Mouse (Mus musculus): Measurements from ENCODE around the gene Cab39.
A peak's percentile ranks its signal among the peaks of the same experiment; 100 is the strongest.

Gene Cab39

GRCm38 (mm10) chr1:85845476-85845875 is 52.2 kb downstream of the Cab39 start:
- DNase-seq (ENCODE audit: low read depth, low spot score) = no peak

- no peak for DNase-seq (ENCODE audit: low read depth, low spot score)
Measured at GRCm38 (mm10) chr1:85849016-85849415, 55.8 kb downstream of the Cab39 start.

GRCm38 (mm10) chr1:85850851-85851250 is 57.6 kb downstream of the Cab39 start:
- no peak for DNase-seq (ENCODE audit: low read depth, low spot score)

GRCm38 (mm10) chr1:85852996-85853689 is 59.9 kb downstream of the Cab39 start:
- peak; percentile 62 for DNase-seq (ENCODE audit: low read depth, low spot score)

- no peak for DNase-seq (ENCODE audit: low read depth, low spot score)
Measured at GRCm38 (mm10) chr1:85853865-85854264, 60.6 kb downstream of the Cab39 start.

- no peak for DNase-seq (ENCODE audit: low read depth, low spot score)
Measured at GRCm38 (mm10) chr1:85854475-85854874, 61.2 kb downstream of the Cab39 start.

GRCm38 (mm10) chr1:85856266-85856665 is 63.0 kb downstream of the Cab39 start:
- no peak for DNase-seq (ENCODE audit: low read depth, low spot score)

GRCm38 (mm10) chr1:85857261-85857754 is 64.1 kb downstream of the Cab39 start:
- DNase-seq (ENCODE audit: low read depth, low spot score) = no peak

GRCm38 (mm10) chr1:85864383-85864782 is 71.1 kb downstream of the Cab39 start:
- DNase-seq (ENCODE audit: low read depth, low spot score) = no peak

GRCm38 (mm10) chr1:85870001-85870400 is 76.8 kb downstream of the Cab39 start:
- no peak for DNase-seq (ENCODE audit: low read depth, low spot score)

GRCm38 (mm10) chr1:85870546-85870945 is 77.3 kb downstream of the Cab39 start:
- no peak for DNase-seq (ENCODE audit: low read depth, low spot score)

- no peak for DNase-seq (ENCODE audit: low read depth, low spot score)
Measured at GRCm38 (mm10) chr1:85882003-85882402, 88.8 kb downstream of the Cab39 start.

- no peak for DNase-seq (ENCODE audit: low read depth, low spot score)
Measured at GRCm38 (mm10) chr1:85887221-85887620, 94.0 kb downstream of the Cab39 start.

GRCm38 (mm10) chr1:85894231-85894747 is 101.0 kb downstream of the Cab39 start, which contains the start of gene Itm2c:
Gene Itm2c (plus strand): TSS chr1:85894281.
- DNase-seq (ENCODE audit: low read depth, low spot score) = peak; percentile 79

GRCm38 (mm10) chr1:85894748-85895360 is 101.6 kb downstream of the Cab39 start:
- DNase-seq (ENCODE audit: low read depth, low spot score) = peak; percentile 69

- DNase-seq (ENCODE audit: low read depth, low spot score) = no peak
Measured at GRCm38 (mm10) chr1:85895391-85895837, 102.2 kb downstream of the Cab39 start.

GRCm38 (mm10) chr1:85896110-85896509 is 102.9 kb downstream of the Cab39 start:
- no peak for DNase-seq (ENCODE audit: low read depth, low spot score)

- no peak for DNase-seq (ENCODE audit: low read depth, low spot score)
Measured at GRCm38 (mm10) chr1:85896781-85897700, 103.8 kb downstream of the Cab39 start.

GRCm38 (mm10) chr1:85897901-85898760 is 104.9 kb downstream of the Cab39 start:
- DNase-seq (ENCODE audit: low read depth, low spot score) = no peak

- DNase-seq (ENCODE audit: low read depth, low spot score) = no peak
Measured at GRCm38 (mm10) chr1:85898761-85899387, 105.6 kb downstream of the Cab39 start.

Data from embryo, embryonic 11.5 days (tissue).